Mouse (Mus musculus) liver, embryonic 15.5 days (tissue): ENCODE data around the gene Mindy1. TPM values are rescaled to one million over a fixed set of nuclear protein-coding genes. Genes with fewer than 3 reads are reported as not detected.
A peak's percentile ranks its signal among the peaks of the same experiment; 100 is the strongest.

ENCODE experiments used
- ATAC-seq: fragments of 200-750 bp; cut with Nextera tagmentation; 2 replicates; pipeline ENCODE4 v1.8.0; 2017; ENCODE audit warnings: moderate number of reproducible peaks, mild to moderate bottlenecking, moderate library complexity; ENCODE audit not compliant: insufficient read depth
- H3K27ac ChIP-seq: fragments of 300-500 bp; sonication (generic); replicated peaks from 2 replicates; pipeline ENCODE4 v1.5.1; 2015; ENCODE audit warnings: mild to moderate bottlenecking, inconsistent platforms
- H3K27me3 ChIP-seq: fragments of 300-500 bp; sonication (generic); 2 replicates; pipeline ENCODE4 v1.6.1; 2015; ENCODE audit warnings: mild to moderate bottlenecking, inconsistent platforms
- H3K36me3 ChIP-seq: fragments of 300-500 bp; sonication (generic); replicated peaks from 2 replicates; pipeline ENCODE4 v1.6.1; 2015; ENCODE audit warnings: moderate library complexity, mild to moderate bottlenecking, inconsistent platforms
- H3K4me1 ChIP-seq: fragments of 300-500 bp; sonication (generic); replicated peaks from 2 replicates; pipeline ENCODE4 v1.6.1; 2015; ENCODE audit warnings: inconsistent platforms
- H3K4me2 ChIP-seq: fragments of 300-500 bp; sonication (generic); 2 replicates; pipeline ENCODE4 v1.6.1; 2015; ENCODE audit warnings: moderate library complexity, mild to moderate bottlenecking, inconsistent platforms
- H3K4me3 ChIP-seq: fragments of 300-500 bp; sonication (generic); replicated peaks from 2 replicates; pipeline ENCODE4 v1.5.1; 2015; ENCODE audit warnings: mild to moderate bottlenecking, inconsistent platforms
- H3K9ac ChIP-seq: fragments of 300-500 bp; sonication (generic); 2 replicates; pipeline ENCODE4 v1.6.1; 2015; ENCODE audit warnings: moderate library complexity, mild to moderate bottlenecking, inconsistent platforms
- H3K9me3 ChIP-seq: fragments of 300-500 bp; sonication (generic); replicated peaks from 2 replicates; pipeline ENCODE4 v1.6.1; 2016; ENCODE audit warnings: inconsistent platforms
- WGBS: fragments of 180-500 bp; shearing (Covaris S2); methylation state at CpG from one replicate; pipeline ENCODE4 v1.1.7; 2015; ENCODE audit warnings: mixed read lengths; ENCODE audit not compliant: insufficient replicate concordance; 5-methylcytosine and 5-hydroxymethylcytosine counted together
- polyA plus RNA-seq: library from polyadenylated mRNA; unstranded; fragments of >200 nt; fragmentation: Nextera tagmentation; extraction: Ambion mirVana; gene quantifications from 2 replicates; pipeline ENCODE4 v1.2.1, GENCODE M21; 2015

Gene Mindy1
- polyA plus RNA-seq, 1 experiment from 2014 or later = 18.8 TPM

- WGBS = 83% methylated on average over 12 of the region's 12 CpGs
- Histone ChIP-seq H3K9ac (peak overlapping the region; percentile 82; the same call in 1 of the 2 replicates), H3K27ac (0 out of 2 replicates have a peak overlapping the region, but pooled peaks have one; percentile 33)
These were observed 3.5 kb downstream of the Mindy1 start for GRCm38 (mm10) chr3:95284501-95285281.

GRCm38 (mm10) chr3:95285390-95285789 lies 4.2 kb downstream of the Mindy1 start:
- no peak overlapping the region for H3K4me3 ChIP-seq
- ATAC-seq = no peak
- 0 out of 2 replicates have a peak overlapping the region, but pooled peaks have one; percentile 4 for H3K27ac ChIP-seq
- peaks cover 33% of the 10 kb centered on the region for H3K36me3 ChIP-seq
- H3K4me1 ChIP-seq = peaks cover 49% of the 10 kb centered on the region
- no peak overlapping the region for H3K9ac ChIP-seq
- no peaks in the 10 kb centered on the region for H3K27me3 ChIP-seq
- H3K9me3 ChIP-seq = no peaks in the 10 kb centered on the region
- 89% methylated on average over 5 of the region's 5 CpGs for WGBS
- no peak overlapping the region for H3K4me2 ChIP-seq

More at GRCm38 (mm10) chr3:95284501-95285281, 3.5 kb downstream of the Mindy1 start:
- H3K36me3 ChIP-seq = peaks cover 26% of the 10 kb centered on the region
- peak overlapping the region; percentile 71 for H3K4me3 ChIP-seq
- H3K4me2 ChIP-seq = peak overlapping the region; percentile 80
- no peaks in the 10 kb centered on the region for H3K27me3 ChIP-seq
- H3K4me1 ChIP-seq = peaks cover 54% of the 10 kb centered on the region
- ATAC-seq = no peak
- no peaks in the 10 kb centered on the region for H3K9me3 ChIP-seq

- Histone ChIP-seq H3K4me1 (peaks cover 45% of the 10 kb centered on the region), H3K9ac (no peak overlapping the region), H3K9me3 (no peaks in the 10 kb centered on the region), H3K4me2 (no peak overlapping the region), H3K27me3 (no peaks in the 10 kb centered on the region), H3K27ac (0 out of 2 replicates have a peak overlapping the region, but pooled peaks have one; percentile 4), H3K36me3 (peaks cover 38% of the 10 kb centered on the region), H3K4me3 (no peak overlapping the region)
- no peak for ATAC-seq
- 65% methylated on average over 5 of the region's 5 CpGs for WGBS
These were observed 4.9 kb downstream of the Mindy1 start for GRCm38 (mm10) chr3:95286011-95286410.

GRCm38 (mm10) chr3:95286510-95286909 lies 5.4 kb downstream of the Mindy1 start:
- no peak for ATAC-seq
- Histone ChIP-seq H3K9ac (no peak overlapping the region), H3K27me3 (no peaks in the 10 kb centered on the region), H3K4me1 (peaks cover 45% of the 10 kb centered on the region), H3K4me3 (no peak overlapping the region), H3K4me2 (no peak overlapping the region), H3K9me3 (no peaks in the 10 kb centered on the region), H3K27ac (no peak overlapping the region), H3K36me3 (peaks cover 42% of the 10 kb centered on the region)
- 50% methylated on average over 7 of the region's 7 CpGs for WGBS

- Histone ChIP-seq H3K9me3 (no peaks in the 10 kb centered on the region), H3K9ac (no peak overlapping the region), H3K4me2 (no peak overlapping the region), H3K27me3 (no peaks in the 10 kb centered on the region), H3K27ac (no peak overlapping the region), H3K4me1 (peaks cover 41% of the 10 kb centered on the region), H3K36me3 (peaks cover 51% of the 10 kb centered on the region), H3K4me3 (no peak overlapping the region)
- WGBS = 75% methylated on average over 3 of the region's 3 CpGs
- ATAC-seq = no peak
These were observed 6.4 kb downstream of the Mindy1 start for GRCm38 (mm10) chr3:95287541-95287940.

- Histone ChIP-seq H3K4me1 (peaks cover 48% of the 10 kb centered on the region), H3K4me2 (no peak overlapping the region), H3K27me3 (no peaks in the 10 kb centered on the region), H3K9ac (no peak overlapping the region), H3K9me3 (no peaks in the 10 kb centered on the region), H3K27ac (no peak overlapping the region), H3K4me3 (no peak overlapping the region), H3K36me3 (peaks cover 63% of the 10 kb centered on the region)
- WGBS = 82% methylated on average over 4 of the region's 4 CpGs
- no peak for ATAC-seq
These were observed 8.3 kb downstream of the Mindy1 start for GRCm38 (mm10) chr3:95289419-95289818.

- Histone ChIP-seq H3K4me3 (no peak overlapping the region), H3K9me3 (no peaks in the 10 kb centered on the region), H3K4me1 (peaks cover 47% of the 10 kb centered on the region), H3K4me2 (no peak overlapping the region), H3K27ac (no peak overlapping the region), H3K36me3 (peaks cover 68% of the 10 kb centered on the region), H3K27me3 (no peaks in the 10 kb centered on the region), H3K9ac (no peak overlapping the region)
- ATAC-seq = no peak
- WGBS = 78% methylated on average over 6 of the region's 6 CpGs
These were observed 9.0 kb downstream of the Mindy1 start for GRCm38 (mm10) chr3:95290156-95290555.

GRCm38 (mm10) chr3:95291041-95291440 lies 9.9 kb downstream of the Mindy1 start:
- no peak overlapping the region for H3K9ac ChIP-seq
- H3K4me2 ChIP-seq = no peak overlapping the region
- peaks cover 76% of the 10 kb centered on the region for H3K36me3 ChIP-seq
- no peaks in the 10 kb centered on the region for H3K27me3 ChIP-seq
- peaks cover 47% of the 10 kb centered on the region for H3K4me1 ChIP-seq
- WGBS = 56% methylated on average over 4 of the region's 4 CpGs
- no peaks in the 10 kb centered on the region for H3K9me3 ChIP-seq
- H3K4me3 ChIP-seq = no peak overlapping the region
- ATAC-seq = no peak
- no peak overlapping the region for H3K27ac ChIP-seq

GRCm38 (mm10) chr3:95292899-95293298 lies 11.8 kb downstream of the Mindy1 start:
- WGBS = 56% methylated on average over 2 of the region's 2 CpGs
- no peak overlapping the region for H3K9ac ChIP-seq
- no peak for ATAC-seq
- peaks cover 52% of the 10 kb centered on the region for H3K4me1 ChIP-seq
- peak overlapping the region; percentile 58; the same call in 1 of the 2 replicates for H3K27ac ChIP-seq
- peaks cover 83% of the 10 kb centered on the region for H3K36me3 ChIP-seq
- no peaks in the 10 kb centered on the region for H3K9me3 ChIP-seq
- no peak overlapping the region for H3K4me2 ChIP-seq
- H3K4me3 ChIP-seq = no peak overlapping the region
- H3K27me3 ChIP-seq = no peaks in the 10 kb centered on the region

GRCm38 (mm10) chr3:95293537-95293936 lies 12.4 kb downstream of the Mindy1 start:
- peak overlapping the region; percentile 58 for H3K27ac ChIP-seq
- 25% methylated on average over 11 of the region's 11 CpGs for whole genome bisulfite sequencing

GRCm38 (mm10) chr3:95294316-95294715 lies 13.2 kb downstream of the Mindy1 start:
- 54% methylated on average over 7 of the region's 7 CpGs for WGBS
- H3K4me1 ChIP-seq = peaks cover 57% of the 10 kb centered on the region

More at GRCm38 (mm10) chr3:95293537-95293936, 12.4 kb downstream of the Mindy1 start:
- H3K4me2 ChIP-seq = no peak overlapping the region; the same call in 1 of the 2 replicates
- H3K4me3 ChIP-seq = no peak overlapping the region
- no peak overlapping the region for H3K9ac ChIP-seq
- H3K4me1 ChIP-seq = peaks cover 57% of the 10 kb centered on the region
- H3K36me3 ChIP-seq = peaks cover 77% of the 10 kb centered on the region
- ATAC-seq = peak; percentile 15; the same call in 1 of the 2 replicates
- H3K27me3 ChIP-seq = no peaks in the 10 kb centered on the region
- H3K9me3 ChIP-seq = no peaks in the 10 kb centered on the region

More at GRCm38 (mm10) chr3:95294316-95294715, 13.2 kb downstream of the Mindy1 start:
- Histone ChIP-seq H3K9ac (no peak overlapping the region), H3K4me2 (no peak overlapping the region), H3K9me3 (no peaks in the 10 kb centered on the region), H3K4me3 (no peak overlapping the region), H3K27ac (peak overlapping the region; percentile 24), H3K27me3 (no peaks in the 10 kb centered on the region), H3K36me3 (peaks cover 72% of the 10 kb centered on the region)
- no peak for ATAC-seq
